Mouse (Mus musculus): ENCODE data around the gene Dgat2. TPM values are rescaled to one million over a fixed set of nuclear protein-coding genes. Genes with fewer than 3 reads are reported as not detected.

The Dgat2 gene
- polyA plus RNA-seq, 1 experiment: 100 TPM

DNA sequence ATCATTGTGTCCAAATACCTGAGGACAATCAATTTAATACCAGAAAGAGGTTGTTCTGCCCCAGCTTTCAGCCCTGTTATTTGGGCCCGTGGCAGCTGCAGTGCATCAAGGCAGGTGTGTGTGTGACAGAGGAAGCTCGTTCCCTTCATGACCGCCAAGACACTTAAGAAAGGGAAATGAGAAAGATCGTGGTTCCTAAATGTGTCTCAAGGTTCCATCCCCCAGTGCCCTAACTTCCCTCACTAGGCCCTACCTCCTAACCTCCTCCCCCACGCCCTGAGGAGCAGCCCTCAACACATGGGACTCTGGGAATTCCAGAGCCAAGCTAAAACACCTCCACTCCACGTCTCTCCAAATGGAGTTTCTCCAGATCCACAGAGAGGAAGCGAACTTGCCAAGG lies 35.6 kb downstream of the Dgat2 start:
- WGBS: 54% methylated on average over 7 of the region's 7 CpGs
- DNase-seq: no peak
- TF ChIP-seq CTCF (IDR thresholded peaks at IDR 0.05; ENCODE audit: insufficient read depth, low read length) (no peak), POLR2A (IDR thresholded peaks at IDR 0.05; ENCODE audit: borderline replicate concordance, extremely low read depth, low read depth, low read length) (no peak)
- no peak overlapping the region for H3K4me3 ChIP-seq (replicated peaks; ENCODE audit: extremely low read depth, low read depth, low read length)
- peaks cover 8% of the 10 kb centered on the region for H3K4me1 ChIP-seq (ENCODE audit: control insufficient read depth, insufficient read depth, low read length)

GRCm38 (mm10) chr7:99146011-99146410 lies 36.5 kb downstream of the Dgat2 start:
- 23% methylated on average over 7 of the region's 7 CpGs for WGBS
- Histone ChIP-seq H3K4me1 (ENCODE audit: control insufficient read depth, insufficient read depth, low read length) (peaks cover 10% of the 10 kb centered on the region), H3K4me3 (replicated peaks; ENCODE audit: extremely low read depth, low read depth, low read length) (no peak overlapping the region)
- no peak; the same call in 1 of the 2 replicates for TF ChIP-seq POLR2A (IDR thresholded peaks at IDR 0.05; ENCODE audit: borderline replicate concordance, extremely low read depth, low read depth, low read length)
- no peak for TF ChIP-seq CTCF (IDR thresholded peaks at IDR 0.05; ENCODE audit: insufficient read depth, low read length)
- DNase-seq: peak; percentile 31

- no peak overlapping the region for H3K4me3 ChIP-seq (replicated peaks; ENCODE audit: extremely low read depth, low read depth, low read length)
- TF ChIP-seq CTCF (IDR thresholded peaks at IDR 0.05; ENCODE audit: insufficient read depth, low read length): no peak
- no peak for TF ChIP-seq POLR2A (IDR thresholded peaks at IDR 0.05; ENCODE audit: borderline replicate concordance, extremely low read depth, low read depth, low read length)
- WGBS: 62% methylated on average over 11 of the region's 11 CpGs
- DNase-seq: no peak
- peaks cover 10% of the 10 kb centered on the region for H3K4me1 ChIP-seq (ENCODE audit: control insufficient read depth, insufficient read depth, low read length)
These were observed 37.9 kb downstream of the Dgat2 start for GRCm38 (mm10) chr7:99144616-99145015.

GRCm38 (mm10) chr7:99143244-99143643 lies 39.3 kb downstream of the Dgat2 start:
- 63% methylated on average over 3 of the region's 3 CpGs for WGBS
- TF ChIP-seq POLR2A (IDR thresholded peaks at IDR 0.05; ENCODE audit: borderline replicate concordance, extremely low read depth, low read depth, low read length) (no peak), CTCF (IDR thresholded peaks at IDR 0.05; ENCODE audit: insufficient read depth, low read length) (no peak)
- Histone ChIP-seq H3K4me3 (replicated peaks; ENCODE audit: extremely low read depth, low read depth, low read length) (no peak overlapping the region), H3K4me1 (ENCODE audit: control insufficient read depth, insufficient read depth, low read length) (peaks cover 13% of the 10 kb centered on the region)
- no peak for DNase-seq

DNA sequence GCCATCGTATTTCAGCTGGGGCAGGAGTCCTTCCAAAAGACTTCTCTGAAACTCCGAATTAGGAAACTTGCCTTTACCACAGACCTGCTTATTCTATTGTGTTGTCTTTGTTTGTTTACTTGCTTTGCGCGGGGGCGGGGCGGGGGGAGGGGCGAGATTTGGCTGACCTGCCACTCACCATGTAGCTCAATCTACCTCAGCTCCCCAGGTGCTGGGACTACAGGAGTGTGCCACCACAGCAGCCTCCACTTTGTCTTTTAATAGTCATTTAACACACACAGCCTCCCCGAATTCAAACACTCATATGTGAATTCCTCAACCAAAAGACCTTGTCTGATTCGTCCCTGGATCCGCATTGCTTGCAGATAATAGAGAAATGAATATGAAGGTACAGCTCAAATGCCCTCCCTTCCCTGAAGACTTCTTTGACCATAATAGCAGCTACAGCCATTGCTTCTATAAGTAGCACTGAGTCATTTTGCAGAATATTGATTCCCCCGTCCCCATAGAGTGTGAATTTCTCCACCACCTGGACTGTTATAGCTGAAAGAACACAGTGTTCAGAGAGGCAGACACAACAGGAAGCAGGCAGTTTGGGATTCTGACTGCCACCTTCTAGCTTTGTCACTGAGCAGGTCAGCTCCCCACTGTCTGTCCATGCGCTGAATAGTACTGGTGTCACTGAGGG lies 40.5 kb downstream of the Dgat2 start:
- TF ChIP-seq POLR2A (IDR thresholded peaks at IDR 0.05; ENCODE audit: borderline replicate concordance, extremely low read depth, low read depth, low read length): no peak
- no peak for TF ChIP-seq CTCF (IDR thresholded peaks at IDR 0.05; ENCODE audit: insufficient read depth, low read length)
- Histone ChIP-seq H3K4me1 (ENCODE audit: control insufficient read depth, insufficient read depth, low read length) (peaks cover 13% of the 10 kb centered on the region), H3K4me3 (replicated peaks; ENCODE audit: extremely low read depth, low read depth, low read length) (no peak overlapping the region)
- WGBS: 31% methylated on average over 12 of the region's 12 CpGs
- no peak for DNase-seq

GRCm38 (mm10) chr7:99140984-99141918 lies 41.3 kb downstream of the Dgat2 start, which contains the start of gene Uvrag:
Gene Uvrag (minus strand): TSS chr7:99141141.
- DNase-seq: peak; percentile 99
- TF ChIP-seq POLR2A (IDR thresholded peaks at IDR 0.05; ENCODE audit: borderline replicate concordance, extremely low read depth, low read depth, low read length) (peak; percentile 91), CTCF (IDR thresholded peaks at IDR 0.05; ENCODE audit: insufficient read depth, low read length) (no peak)
- Histone ChIP-seq H3K4me1 (ENCODE audit: control insufficient read depth, insufficient read depth, low read length) (peaks cover 13% of the 10 kb centered on the region), H3K4me3 (replicated peaks; ENCODE audit: extremely low read depth, low read depth, low read length) (peak within 1 kb of the TSS; percentile 78)
- WGBS: under 1% methylated on average over 51 of the region's 51 CpGs

GRCm38 (mm10) chr7:99140511-99140910 lies 42.0 kb downstream of the Dgat2 start:
- DNase-seq: no peak
- WGBS: 2% methylated on average over 39 of the region's 39 CpGs

GRCm38 (mm10) chr7:99139841-99140491 lies 42.6 kb downstream of the Dgat2 start:
- WGBS: 0% methylated on average over 13 of the region's 13 CpGs
- DNase-seq: peak; percentile 43
- TF ChIP-seq CTCF (IDR thresholded peaks at IDR 0.05; ENCODE audit: insufficient read depth, low read length) (no peak), POLR2A (IDR thresholded peaks at IDR 0.05; ENCODE audit: borderline replicate concordance, extremely low read depth, low read depth, low read length) (no peak)

More at GRCm38 (mm10) chr7:99140511-99140910, 42.0 kb downstream of the Dgat2 start:
- peaks cover 6% of the 10 kb centered on the region for H3K4me1 ChIP-seq (ENCODE audit: control insufficient read depth, insufficient read depth, low read length)
- H3K4me3 ChIP-seq (replicated peaks; ENCODE audit: extremely low read depth, low read depth, low read length): peak overlapping the region; percentile 78
- no peak for TF ChIP-seq CTCF (IDR thresholded peaks at IDR 0.05; ENCODE audit: insufficient read depth, low read length)
- TF ChIP-seq POLR2A (IDR thresholded peaks at IDR 0.05; ENCODE audit: borderline replicate concordance, extremely low read depth, low read depth, low read length): no peak

DNA sequence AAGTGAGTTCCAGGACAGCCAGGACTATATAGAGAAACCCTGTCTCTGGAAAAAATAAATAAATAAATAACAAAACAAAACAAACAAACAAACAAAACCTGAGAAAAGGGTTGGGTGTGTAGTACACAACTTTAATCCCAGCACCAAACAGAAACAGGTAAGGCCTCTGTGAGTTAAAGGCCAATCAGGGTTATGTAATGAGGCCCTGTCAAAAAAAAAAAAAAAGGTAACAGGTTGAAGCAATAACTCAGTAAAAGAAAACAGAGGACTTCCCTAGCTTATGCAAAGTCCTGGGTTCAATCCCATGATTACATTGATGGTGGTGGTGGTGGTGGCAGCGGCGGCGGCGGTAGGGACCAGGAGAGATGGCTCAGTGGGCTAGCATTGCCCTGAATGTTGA lies 45.0 kb downstream of the Dgat2 start:
- WGBS: 98% methylated on average over 4 of the region's 4 CpGs
- H3K4me1 ChIP-seq (ENCODE audit: control insufficient read depth, insufficient read depth, low read length): peaks cover 20% of the 10 kb centered on the region
- no peak for DNase-seq
- H3K4me3 ChIP-seq (replicated peaks; ENCODE audit: extremely low read depth, low read depth, low read length): no peak overlapping the region
- TF ChIP-seq POLR2A (IDR thresholded peaks at IDR 0.05; ENCODE audit: borderline replicate concordance, extremely low read depth, low read depth, low read length) (no peak), CTCF (IDR thresholded peaks at IDR 0.05; ENCODE audit: insufficient read depth, low read length) (no peak)

More at GRCm38 (mm10) chr7:99139841-99140491, 42.6 kb downstream of the Dgat2 start:
- peaks cover 5% of the 10 kb centered on the region for H3K4me1 ChIP-seq (ENCODE audit: control insufficient read depth, insufficient read depth, low read length)
- H3K4me3 ChIP-seq (replicated peaks; ENCODE audit: extremely low read depth, low read depth, low read length): peak overlapping the region; percentile 78

Data from lung, adult 2 months (tissue).